Mouse (Mus musculus) stomach, postnatal 0 days (tissue): ENCODE data around the gene Ric8b. TPM values are rescaled to one million over a fixed set of nuclear protein-coding genes. Genes with fewer than 3 reads are reported as not detected.

Experiments
- ATAC-seq: fragments of 200-750 bp; cut with Nextera tagmentation; 2 replicates; pipeline ENCODE4 v1.8.0; 2017; ENCODE audit not compliant: low FRiP score, low TSS enrichment
- DNase-seq: peaks from one replicate; pipeline ENCODE4 v3.0.0-alpha.2; 2016; ENCODE audit warnings: low spot score
- H3K27ac ChIP-seq: fragments of 300-500 bp; sonication (generic); replicated peaks from 2 replicates; pipeline ENCODE4 v1.5.1; 2014; ENCODE audit warnings: mild to moderate bottlenecking, control low read depth
- H3K27me3 ChIP-seq: fragments of 300-500 bp; sonication (generic); 2 replicates; pipeline ENCODE4 v1.6.1; 2014; ENCODE audit warnings: low read length; ENCODE audit not compliant: control insufficient read depth, insufficient read depth
- H3K36me3 ChIP-seq: fragments of 300-500 bp; sonication (generic); 2 replicates; pipeline ENCODE4 v1.6.1; 2014; ENCODE audit warnings: low read length, mixed read lengths; ENCODE audit not compliant: control insufficient read depth, insufficient read depth
- H3K4me1 ChIP-seq: fragments of 300-500 bp; sonication (generic); replicated peaks from 2 replicates; pipeline ENCODE4 v1.6.1; 2014; ENCODE audit warnings: antibody characterized with exemption; ENCODE audit not compliant: control insufficient read depth, insufficient read depth
- H3K4me2 ChIP-seq: fragments of 300-500 bp; sonication (generic); replicated peaks from 2 replicates; pipeline ENCODE4 v1.6.1; 2014; ENCODE audit warnings: low read depth, mild to moderate bottlenecking, control low read depth, moderate library complexity
- H3K4me3 ChIP-seq: fragments of 300-500 bp; sonication (generic); 2 replicates; pipeline ENCODE4 v1.5.1; 2014; ENCODE audit warnings: low read depth, low read length, control low read depth
- H3K9ac ChIP-seq: fragments of 300-500 bp; sonication (generic); 2 replicates; pipeline ENCODE4 v1.6.1; 2014; ENCODE audit warnings: mild to moderate bottlenecking, low read length, control low read depth, mixed read lengths
- H3K9me3 ChIP-seq: fragments of 300-500 bp; sonication (generic); 2 replicates; pipeline ENCODE4 v1.6.1; 2016; ENCODE audit warnings: low read length; ENCODE audit not compliant: control insufficient read depth
- CTCF ChIP-seq: IDR thresholded peaks from 2 replicates; pipeline ENCODE4 v1.5.1; 2016; ENCODE audit warnings: antibody characterized with exemption, low read depth, mild to moderate bottlenecking, moderate library complexity
- EP300 ChIP-seq: optimal IDR thresholded peaks from 2 replicates; pipeline ENCODE3; 2016; ENCODE audit warnings: antibody characterized with exemption
- WGBS: fragments of 180-500 bp; shearing (Covaris S2); extraction: QIAGEN DNeasy Blood & Tissue Kit; methylation state at CpG from one replicate; pipeline ENCODE4 v1.1.7; 2014; 5-methylcytosine and 5-hydroxymethylcytosine counted together
- polyA plus RNA-seq: library from polyadenylated mRNA; unstranded; fragments of >200 nt; fragmentation: Nextera tagmentation; extraction: Ambion mirVana; gene quantifications from 2 replicates; pipeline ENCODE4 v1.2.1, GENCODE M21; 2015

Gene Ric8b
- polyA plus RNA-seq, 1 experiment from 2014 or later: 7.4 TPM

- WGBS: 75% methylated on average over 4 of the region's 4 CpGs
- ATAC-seq (no peak), DNase-seq (no peak)
- Histone ChIP-seq H3K27ac (no peak overlapping the region), H3K36me3 (no peaks in the 10 kb centered on the region; the same call in 1 of the 2 replicates), H3K9ac (no peak overlapping the region), H3K4me2 (no peak overlapping the region), H3K27me3 (no peaks in the 10 kb centered on the region), H3K4me3 (no peak overlapping the region), H3K9me3 (no peaks in the 10 kb centered on the region), H3K4me1 (no peaks in the 10 kb centered on the region)
- TF ChIP-seq CTCF (no peak), EP300 (no peak)
Measured at GRCm38 (mm10) chr10:84928465-84928864, 11.0 kb downstream of the Ric8b start.

GRCm38 (mm10) chr10:84935553-84936209 is 18.3 kb downstream of the Ric8b start:
- Histone ChIP-seq H3K9me3 (no peaks in the 10 kb centered on the region), H3K9ac (no peak overlapping the region), H3K27ac (no peak overlapping the region), H3K27me3 (no peaks in the 10 kb centered on the region), H3K36me3 (no peaks in the 10 kb centered on the region), H3K4me3 (no peak overlapping the region), H3K4me2 (no peak overlapping the region), H3K4me1 (no peaks in the 10 kb centered on the region)
- ATAC-seq (no peak), DNase-seq (no peak)
- no peak for TF ChIP-seq EP300
- WGBS: 81% methylated on average over 7 of the region's 7 CpGs

DNA sequence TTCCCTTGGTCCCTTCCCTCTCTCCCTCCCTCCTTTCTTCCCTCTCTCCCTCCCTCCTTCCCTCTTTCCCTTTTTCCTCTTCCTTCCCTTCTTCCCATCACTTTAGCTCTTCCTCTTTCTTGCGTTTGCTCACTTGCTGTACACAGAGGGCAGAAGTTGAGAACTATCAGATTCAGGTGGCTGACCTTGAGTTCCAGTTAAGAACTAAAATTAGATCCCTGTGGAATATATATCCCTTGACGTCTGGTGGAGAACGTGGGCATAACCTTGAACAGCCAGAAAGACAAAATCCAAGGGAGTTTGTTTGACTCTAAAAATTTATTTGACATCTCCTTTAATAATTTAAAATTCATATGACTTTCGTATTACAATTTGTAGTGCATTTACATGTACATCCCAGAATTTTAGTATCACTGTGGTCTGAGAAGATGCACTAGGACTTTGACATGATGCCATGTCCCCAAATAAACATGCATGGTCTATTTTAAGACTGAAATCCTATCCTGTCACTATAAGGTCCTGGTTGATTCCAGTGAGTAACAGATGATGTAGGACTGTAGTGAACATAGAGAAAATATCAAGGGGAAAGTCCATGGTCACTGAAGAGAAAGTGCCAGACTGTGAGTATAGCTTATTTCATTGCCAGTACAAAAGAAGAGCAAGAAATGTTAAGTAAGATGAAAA is 19.6 kb downstream of the Ric8b start:
- no peak for TF ChIP-seq EP300
- TF ChIP-seq CTCF: no peak

GRCm38 (mm10) chr10:84938094-84938820 is 20.8 kb downstream of the Ric8b start:
- 75% methylated on average over 14 of the region's 14 CpGs for WGBS
- H3K36me3 ChIP-seq: no peaks in the 10 kb centered on the region
- H3K27me3 ChIP-seq: no peaks in the 10 kb centered on the region
- H3K9me3 ChIP-seq: no peaks in the 10 kb centered on the region
- no peaks in the 10 kb centered on the region for H3K4me1 ChIP-seq
- no peak overlapping the region for H3K4me3 ChIP-seq
- no peak overlapping the region for H3K27ac ChIP-seq
- no peak overlapping the region for H3K4me2 ChIP-seq
- no peak for DNase-seq
- ATAC-seq: no peak
- TF ChIP-seq EP300 (no peak), CTCF (no peak)
- H3K9ac ChIP-seq: no peak overlapping the region

More for the DNA sequence above, 19.6 kb downstream of the Ric8b start:
- H3K9ac ChIP-seq: no peak overlapping the region
- H3K9me3 ChIP-seq: no peaks in the 10 kb centered on the region
- no peaks in the 10 kb centered on the region for H3K27me3 ChIP-seq
- H3K4me3 ChIP-seq: no peak overlapping the region
- no peaks in the 10 kb centered on the region for H3K4me1 ChIP-seq
- no peaks in the 10 kb centered on the region for H3K36me3 ChIP-seq
- no peak for ATAC-seq
- H3K27ac ChIP-seq: no peak overlapping the region
- H3K4me2 ChIP-seq: no peak overlapping the region
- 69% methylated on average over 4 of the region's 4 CpGs for WGBS
- DNase-seq: no peak

GRCm38 (mm10) chr10:84938886-84939285 is 21.5 kb downstream of the Ric8b start:
- H3K9ac ChIP-seq: no peak overlapping the region
- H3K4me3 ChIP-seq: no peak overlapping the region
- ATAC-seq (no peak), DNase-seq (no peak)
- no peaks in the 10 kb centered on the region for H3K27me3 ChIP-seq
- no peak overlapping the region for H3K27ac ChIP-seq
- H3K4me1 ChIP-seq: no peaks in the 10 kb centered on the region
- 78% methylated on average over 5 of the region's 5 CpGs for WGBS
- H3K36me3 ChIP-seq: no peaks in the 10 kb centered on the region
- no peaks in the 10 kb centered on the region for H3K9me3 ChIP-seq
- no peak for TF ChIP-seq EP300
- TF ChIP-seq CTCF: no peak
- H3K4me2 ChIP-seq: no peak overlapping the region

GRCm38 (mm10) chr10:84940356-84940755 is 22.9 kb downstream of the Ric8b start:
- 32% methylated on average over 1 of the region's 1 CpGs for WGBS

More at GRCm38 (mm10) chr10:84940356-84940755, 22.9 kb downstream of the Ric8b start:
- TF ChIP-seq EP300: no peak
- TF ChIP-seq CTCF: no peak
- H3K4me3 ChIP-seq: no peak overlapping the region
- DNase-seq: no peak
- no peak overlapping the region for H3K9ac ChIP-seq
- no peaks in the 10 kb centered on the region for H3K27me3 ChIP-seq
- no peak for ATAC-seq
- H3K4me1 ChIP-seq: no peaks in the 10 kb centered on the region
- no peaks in the 10 kb centered on the region for H3K36me3 ChIP-seq
- H3K4me2 ChIP-seq: no peak overlapping the region
- no peaks in the 10 kb centered on the region for H3K9me3 ChIP-seq
- H3K27ac ChIP-seq: no peak overlapping the region
